Mouse (Mus musculus) lung, adult 2 months (tissue): Measurements from ENCODE around the gene Zfhx3. TPM values are rescaled to one million over a fixed set of nuclear protein-coding genes. Genes with fewer than 3 reads are reported as not detected.

Experiments used
- DNase-seq: peaks from one replicate; pipeline ENCODE4 v3.0.0; 2022
- H3K4me1 ChIP-seq: fragments of 200-500 bp; 2 replicates; pipeline ENCODE4 v1.6.1; 2011; ENCODE audit warnings: low read length; ENCODE audit not compliant: control insufficient read depth, insufficient read depth
- H3K4me3 ChIP-seq: fragments of 200-500 bp; replicated peaks from 2 replicates; pipeline ENCODE3; 2011; ENCODE audit warnings: low read depth, mild to moderate bottlenecking, control low read depth, low read length; ENCODE audit errors: extremely low read depth
- CTCF ChIP-seq: fragments of 200-500 bp; IDR thresholded peaks from 2 replicates; pipeline ENCODE4 v1.5.1; 2011; ENCODE audit warnings: mild to moderate bottlenecking, low read length, control low read depth; ENCODE audit not compliant: insufficient read depth
- POLR2A ChIP-seq: fragments of 200-500 bp; IDR thresholded peaks from 2 replicates; pipeline ENCODE4 v1.6.1; 2011; ENCODE audit warnings: low read depth, mild to moderate bottlenecking, control low read depth, low read length, borderline replicate concordance; ENCODE audit errors: extremely low read depth
- WGBS: fragments of 180-500 bp; shearing (Covaris S2); methylation state at CpG from one replicate; pipeline ENCODE4 v1.1.7; 2018; 5-methylcytosine and 5-hydroxymethylcytosine counted together
- polyA plus RNA-seq: library from polyadenylated mRNA; depleted of rRNA; stranded (reverse); fragments of >200 nt; gene quantifications from 2 replicates; pipeline ENCODE4 v1.2.3, GENCODE M21; 2012

Gene Zfhx3
- polyA plus RNA-seq, 1 experiment: 8.0 TPM

DNA sequence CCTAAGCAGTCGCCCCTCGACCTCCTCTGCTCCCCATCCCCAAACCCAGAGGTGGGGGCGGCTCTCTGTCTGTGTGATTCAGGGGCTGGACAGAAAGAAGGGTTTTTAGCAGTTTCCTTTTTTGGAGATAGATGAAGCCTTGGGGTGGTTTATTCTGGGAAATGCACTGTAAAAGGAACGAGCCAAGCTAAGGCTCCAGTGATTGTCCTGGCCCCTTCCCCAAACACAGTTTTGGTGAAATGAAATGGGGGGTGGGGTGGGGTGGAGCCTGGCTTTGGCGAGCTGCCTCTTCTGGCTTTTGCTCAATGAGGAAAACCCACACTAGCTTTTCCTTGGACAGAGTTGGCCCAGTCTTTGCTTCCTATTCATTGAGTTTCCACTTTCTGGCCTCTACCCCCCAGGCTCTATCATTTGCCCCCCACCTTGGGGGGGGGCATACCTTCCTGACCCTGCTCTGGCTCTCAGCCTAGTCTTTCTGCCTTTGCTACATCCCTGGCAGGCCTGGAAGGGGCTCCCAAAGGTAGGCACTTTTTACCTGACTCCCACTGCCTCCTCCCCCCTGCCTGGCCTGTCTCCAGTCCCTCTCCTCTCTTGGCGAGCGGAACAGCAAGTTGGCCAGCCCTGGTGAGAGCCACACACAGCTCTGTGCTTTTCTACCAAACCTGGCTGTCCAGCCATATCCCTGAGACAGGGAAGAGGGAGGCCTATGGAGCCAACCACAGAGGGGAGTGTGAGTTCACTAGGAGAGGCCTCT is 955.1 kb downstream of the Zfhx3 start:
- 67% methylated on average over 7 of the region's 7 CpGs for WGBS

DNA sequence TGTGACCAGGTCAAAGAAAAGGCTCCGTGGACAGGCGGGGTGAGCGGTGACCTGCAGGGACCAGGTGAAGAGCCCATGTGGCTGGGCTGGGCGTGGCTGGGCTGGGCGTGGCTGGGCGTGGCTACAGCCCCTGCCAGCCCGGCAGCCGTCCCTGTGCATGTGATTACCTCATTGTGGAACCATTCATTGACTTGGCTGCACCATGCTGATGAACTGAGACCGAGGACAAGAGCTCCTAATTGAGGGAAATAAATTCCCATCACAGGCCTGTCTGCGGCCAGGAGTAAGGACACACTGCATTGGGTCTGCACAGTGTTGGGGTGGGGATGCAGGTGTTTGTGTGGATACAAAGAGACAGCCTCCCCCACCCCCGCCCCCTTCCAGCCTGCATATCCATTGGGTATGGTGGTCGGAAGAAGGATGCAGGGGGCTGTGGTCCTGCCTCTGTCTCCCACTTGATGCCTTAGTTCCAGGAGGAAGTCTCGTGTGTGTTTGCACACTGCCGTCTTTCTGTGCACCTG is 956.9 kb downstream of the Zfhx3 start:
- TF ChIP-seq POLR2A (no peak), CTCF (no peak)
- H3K4me1 ChIP-seq: peaks cover 28% of the 10 kb centered on the region

More for the DNA sequence above, 955.1 kb downstream of the Zfhx3 start:
- H3K4me1 ChIP-seq: peaks cover 25% of the 10 kb centered on the region
- no peak for TF ChIP-seq CTCF
- no peak for TF ChIP-seq POLR2A
- no peak overlapping the region for H3K4me3 ChIP-seq
- no peak for DNase-seq

DNA sequence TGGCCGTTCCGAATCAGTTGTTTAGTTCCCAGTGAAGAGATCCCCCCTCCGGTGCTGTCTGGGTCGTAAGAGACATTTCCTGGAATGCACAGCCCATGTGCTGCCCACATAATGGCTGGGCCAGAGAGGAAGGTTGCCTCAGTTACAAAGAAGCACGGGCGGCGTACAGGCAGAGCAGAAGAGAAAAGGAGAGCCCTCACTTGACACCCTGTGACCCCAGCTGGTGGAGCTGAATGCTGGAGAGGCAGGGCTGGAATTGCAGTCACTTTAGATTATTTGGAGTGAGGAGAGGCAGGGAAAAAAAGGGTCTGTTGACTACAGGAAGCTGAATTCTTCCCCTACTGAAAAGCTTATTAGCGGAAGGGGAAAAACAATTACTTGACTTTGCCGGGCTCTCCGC is 958.1 kb downstream of the Zfhx3 start:
- H3K4me3 ChIP-seq: no peak overlapping the region
- TF ChIP-seq CTCF (no peak), POLR2A (no peak)
- WGBS: 24% methylated on average over 10 of the region's 10 CpGs
- peaks cover 23% of the 10 kb centered on the region for H3K4me1 ChIP-seq
- no peak for DNase-seq

More for the DNA sequence above, 956.9 kb downstream of the Zfhx3 start:
- DNase-seq: no peak
- WGBS: 79% methylated on average over 14 of the region's 14 CpGs
- no peak overlapping the region for H3K4me3 ChIP-seq

DNA sequence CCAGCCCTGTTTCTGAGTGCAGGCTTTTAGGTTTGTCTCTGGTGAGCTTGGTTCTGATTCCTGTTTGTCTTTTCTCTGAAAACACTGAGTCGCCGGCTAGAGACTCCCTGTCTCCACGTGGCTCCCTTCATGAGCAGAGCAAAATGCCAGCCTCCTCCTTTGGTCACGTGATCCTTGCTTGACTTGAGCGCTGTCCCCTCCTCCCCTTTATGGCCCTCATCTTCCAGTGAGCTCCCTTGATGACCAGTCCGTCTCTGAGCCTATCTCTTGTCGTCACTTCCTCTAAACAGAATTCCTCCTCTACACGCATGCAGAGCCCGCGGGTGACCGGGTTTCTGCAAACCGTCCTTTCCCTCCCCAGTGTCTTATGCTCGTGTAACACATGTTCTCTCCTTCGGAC is 958.8 kb downstream of the Zfhx3 start:
- no peak for DNase-seq
- H3K4me3 ChIP-seq: no peak overlapping the region
- TF ChIP-seq CTCF (no peak), POLR2A (no peak)
- 37% methylated on average over 14 of the region's 14 CpGs for WGBS
- H3K4me1 ChIP-seq: peaks cover 21% of the 10 kb centered on the region

DNA sequence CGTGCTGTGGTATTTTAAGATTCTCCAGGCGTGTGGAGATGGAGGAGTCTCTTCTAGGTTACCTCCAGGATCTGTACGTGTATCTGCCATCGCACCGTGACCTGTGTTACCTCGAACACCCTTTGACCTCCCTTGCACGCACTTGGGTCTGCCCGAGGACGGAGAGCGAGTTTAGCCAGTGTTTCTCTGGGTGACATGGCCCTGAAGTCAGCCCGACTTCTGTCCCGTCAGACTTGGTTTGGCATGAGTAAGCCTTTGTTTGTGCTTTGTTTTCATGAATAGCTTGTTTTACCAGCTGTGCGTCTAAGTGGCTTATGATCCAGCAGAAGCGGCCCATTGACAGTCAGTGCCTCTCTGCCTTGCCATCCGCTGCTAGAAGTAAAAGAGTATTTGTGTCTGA is 961.1 kb downstream of the Zfhx3 start:
- 58% methylated on average over 15 of the region's 15 CpGs for WGBS
- Histone ChIP-seq H3K4me3 (no peak overlapping the region), H3K4me1 (peaks cover 17% of the 10 kb centered on the region)
- no peak for DNase-seq
- TF ChIP-seq POLR2A (no peak), CTCF (no peak)

DNA sequence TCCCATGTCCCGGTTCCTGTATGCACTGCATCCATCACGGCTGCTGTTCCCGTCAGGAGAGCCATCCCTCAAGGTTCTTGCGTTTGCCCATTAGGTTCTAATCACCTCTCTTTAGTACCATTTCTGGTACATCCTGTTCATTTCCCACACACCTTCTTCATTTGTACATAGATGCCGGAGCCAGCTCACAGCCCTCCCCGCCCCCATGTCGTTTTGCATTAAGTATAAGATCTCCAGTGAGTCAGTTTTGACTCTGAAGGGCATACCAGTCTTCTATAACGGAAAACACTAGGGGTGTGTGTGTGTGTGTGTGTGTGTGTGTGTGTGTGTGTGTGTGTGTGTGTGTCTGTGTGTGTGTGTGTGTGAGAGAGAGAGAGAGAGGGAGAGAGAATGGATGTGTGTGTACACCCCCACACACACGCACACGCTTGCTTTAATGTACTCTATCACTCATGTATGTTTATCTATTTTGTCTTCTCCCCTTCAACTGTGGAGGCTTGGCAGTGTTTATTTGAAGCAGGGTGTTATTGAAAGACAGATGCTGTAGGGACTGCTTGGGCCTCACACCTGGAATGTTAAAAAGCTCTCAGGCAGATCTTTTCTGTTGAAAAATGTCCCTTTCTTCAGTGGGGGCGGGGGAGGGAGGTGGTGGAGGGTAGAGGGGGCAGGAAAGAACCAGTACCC is 962.0 kb downstream of the Zfhx3 start:
- peaks cover 17% of the 10 kb centered on the region for H3K4me1 ChIP-seq
- TF ChIP-seq CTCF (no peak), POLR2A (no peak)
- H3K4me3 ChIP-seq: no peak overlapping the region
- DNase-seq: no peak
- WGBS: 68% methylated on average over 11 of the region's 11 CpGs

DNA sequence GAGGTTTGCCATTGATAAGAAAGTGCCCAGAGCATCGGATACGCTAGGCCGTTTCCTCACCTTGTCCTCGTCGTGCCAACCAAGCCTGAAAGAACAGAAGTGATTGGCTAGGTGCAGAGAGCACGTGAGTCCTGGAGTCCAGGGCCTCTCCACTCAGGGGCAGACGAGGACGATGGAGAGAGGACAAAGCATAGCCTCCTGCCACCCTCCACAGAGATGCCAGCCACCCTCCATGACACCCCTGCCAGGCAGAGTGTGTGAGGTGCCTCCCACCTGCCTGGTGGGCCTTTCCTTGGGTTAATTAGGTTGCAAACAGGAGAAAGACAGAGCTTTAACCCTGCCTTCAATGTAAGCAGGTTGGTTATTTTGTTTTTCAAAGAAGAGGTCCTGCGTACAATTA is 965.6 kb downstream of the Zfhx3 start:
- 83% methylated on average over 9 of the region's 9 CpGs for WGBS
- TF ChIP-seq POLR2A (no peak), CTCF (no peak)
- Histone ChIP-seq H3K4me1 (peaks cover 7% of the 10 kb centered on the region; the same call in 1 of the 2 replicates), H3K4me3 (no peak overlapping the region)
- no peak for DNase-seq

DNA sequence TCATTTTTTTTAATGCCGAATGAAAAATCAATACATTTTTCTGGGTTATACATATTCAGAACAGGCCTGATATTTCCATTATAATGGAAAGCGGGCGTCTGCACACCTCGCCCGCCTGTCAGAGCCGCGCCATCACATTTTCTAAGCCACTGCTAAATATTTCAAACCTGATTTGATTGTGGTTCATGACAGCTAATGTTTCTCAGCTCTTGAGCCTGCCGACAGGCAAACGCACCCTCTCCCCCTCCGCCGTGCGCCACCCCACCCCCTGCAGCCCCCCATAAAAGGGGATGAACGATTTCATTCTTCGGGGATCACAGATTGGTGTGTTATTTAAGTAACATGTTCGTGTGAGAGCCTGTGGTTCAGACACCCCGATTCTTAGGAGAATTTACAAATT is 966.1 kb downstream of the Zfhx3 start:
- WGBS: 86% methylated on average over 16 of the region's 16 CpGs
- Histone ChIP-seq H3K4me1 (peaks cover 5% of the 10 kb centered on the region; the same call in 1 of the 2 replicates), H3K4me3 (no peak overlapping the region)
- no peak for DNase-seq
- TF ChIP-seq CTCF (no peak), POLR2A (no peak)

DNA sequence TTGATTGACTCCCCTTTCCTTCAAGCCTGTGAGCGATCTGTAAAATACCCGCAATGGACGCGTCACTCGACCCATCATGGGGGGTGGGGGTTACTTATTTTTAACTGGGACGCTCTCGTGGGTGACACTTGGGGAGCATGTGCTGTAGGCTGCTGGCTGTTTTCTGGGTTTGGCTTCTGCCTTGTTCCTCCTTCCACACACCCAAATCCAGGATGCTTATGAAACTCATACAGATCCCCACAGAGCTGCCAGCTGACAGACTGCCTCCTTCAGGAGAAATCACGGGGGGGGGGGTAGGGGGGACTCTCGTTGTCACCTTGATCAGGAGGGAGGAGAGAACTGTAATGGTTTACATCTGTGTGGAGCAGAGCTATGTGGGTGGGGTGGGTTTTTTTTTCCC is 966.6 kb downstream of the Zfhx3 start:
- Histone ChIP-seq H3K4me1 (peaks cover 3% of the 10 kb centered on the region; the same call in 1 of the 2 replicates), H3K4me3 (no peak overlapping the region)
- no peak for TF ChIP-seq CTCF
- no peak for TF ChIP-seq POLR2A
- 75% methylated on average over 9 of the region's 9 CpGs for WGBS
- DNase-seq: no peak

DNA sequence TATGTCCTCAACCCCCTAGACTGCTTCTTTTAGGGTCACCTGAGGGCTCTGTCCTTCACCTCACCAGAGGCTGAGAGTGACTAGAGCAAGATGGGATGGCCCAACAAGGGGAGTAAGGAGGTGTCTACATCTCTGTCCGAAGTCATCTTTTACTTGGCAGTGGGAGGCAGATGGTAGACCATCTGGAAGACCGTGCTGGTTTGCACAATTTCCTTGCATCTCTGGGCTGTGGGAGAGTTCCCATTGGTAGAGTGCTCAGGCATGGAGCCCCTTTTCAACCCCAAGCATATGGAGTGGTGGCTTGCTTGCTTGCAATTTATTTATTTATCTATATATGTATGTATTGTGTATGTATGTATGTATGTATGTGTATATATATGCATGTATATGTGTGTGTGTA is 967.0 kb downstream of the Zfhx3 start:
- Histone ChIP-seq H3K4me1 (peaks cover 3% of the 10 kb centered on the region; the same call in 1 of the 2 replicates), H3K4me3 (no peak overlapping the region)
- TF ChIP-seq POLR2A (no peak), CTCF (no peak)
- WGBS: 75% methylated on average over 2 of the region's 2 CpGs
- no peak for DNase-seq
